Mouse (Mus musculus) heart, postnatal 0 days (tissue): ENCODE data around the gene Zbtb25. TPM values are rescaled to one million over a fixed set of nuclear protein-coding genes. Genes with fewer than 3 reads are reported as not detected.

Source experiments
- ATAC-seq: fragments of 200-750 bp; cut with Nextera tagmentation; 2 replicates; pipeline ENCODE4 v1.8.0; 2017; ENCODE audit warnings: low read depth, moderate number of reproducible peaks, moderate library complexity; ENCODE audit not compliant: insufficient read depth
- DNase-seq: peaks from one replicate; pipeline ENCODE4 v3.0.0-alpha.2; 2016; ENCODE audit warnings: low spot score
- H3K27ac ChIP-seq: fragments of 300-500 bp; sonication (generic); 2 replicates; pipeline ENCODE4 v1.5.1; 2014; ENCODE audit warnings: low read depth, mild to moderate bottlenecking
- H3K27me3 ChIP-seq: fragments of 300-500 bp; sonication (generic); 2 replicates; pipeline ENCODE4 v1.6.1; 2014; ENCODE audit warnings: low read length, mixed read lengths; ENCODE audit not compliant: control insufficient read depth, insufficient read depth
- H3K36me3 ChIP-seq: fragments of 300-500 bp; sonication (generic); replicated peaks from 2 replicates; pipeline ENCODE4 v1.6.1; 2014; ENCODE audit warnings: low read length, mixed read lengths; ENCODE audit not compliant: control insufficient read depth, insufficient read depth
- H3K4me1 ChIP-seq: fragments of 300-500 bp; sonication (generic); 2 replicates; pipeline ENCODE4 v1.6.1; 2014; ENCODE audit warnings: antibody characterized with exemption; ENCODE audit not compliant: control insufficient read depth, insufficient read depth
- H3K4me2 ChIP-seq: fragments of 300-500 bp; sonication (generic); 2 replicates; pipeline ENCODE4 v1.6.1; 2014; ENCODE audit warnings: low read depth, mild to moderate bottlenecking, low read length, moderate library complexity
- H3K4me3 ChIP-seq: fragments of 300-500 bp; sonication (generic); 2 replicates; pipeline ENCODE4 v1.5.1; 2014; ENCODE audit warnings: low read depth, low read length
- H3K9ac ChIP-seq: fragments of 300-500 bp; sonication (generic); replicated peaks from 2 replicates; pipeline ENCODE4 v1.6.1; 2014; ENCODE audit warnings: low read depth, low read length, mixed read lengths
- H3K9me3 ChIP-seq: fragments of 300-500 bp; sonication (generic); replicated peaks from 2 replicates; pipeline ENCODE4 v1.6.1; 2016; ENCODE audit warnings: low read length; ENCODE audit not compliant: control insufficient read depth
- CTCF ChIP-seq: IDR thresholded peaks from 2 replicates; pipeline ENCODE4 v1.5.1; 2016; ENCODE audit warnings: antibody characterized with exemption, control low read depth, low read depth
- EP300 ChIP-seq: IDR thresholded peaks from 2 replicates; pipeline ENCODE4 v1.6.1; 2016; ENCODE audit warnings: antibody characterized with exemption, low read depth
- WGBS: fragments of 180-500 bp; shearing (Covaris S2); extraction: QIAGEN DNeasy Blood & Tissue Kit; methylation state at CpG from one replicate; pipeline ENCODE4 v1.1.7; 2014; 5-methylcytosine and 5-hydroxymethylcytosine counted together
- polyA plus RNA-seq: library from polyadenylated mRNA; unstranded; fragments of >200 nt; fragmentation: Nextera tagmentation; extraction: Ambion mirVana; gene quantifications from 2 replicates; pipeline ENCODE4 v1.2.1, GENCODE M21; 2015
- total RNA-seq: library from RNA; depleted of rRNA; stranded (reverse); fragments of >200 nt; gene quantifications from 2 replicates; pipeline ENCODE4 v1.2.3, GENCODE M21; 2014; ENCODE audit warnings: low replicate concordance

The Zbtb25 gene
- total and polyA plus RNA-seq, 2 experiments from 2014 or later = 8.1 to 10.4 TPM

DNA sequence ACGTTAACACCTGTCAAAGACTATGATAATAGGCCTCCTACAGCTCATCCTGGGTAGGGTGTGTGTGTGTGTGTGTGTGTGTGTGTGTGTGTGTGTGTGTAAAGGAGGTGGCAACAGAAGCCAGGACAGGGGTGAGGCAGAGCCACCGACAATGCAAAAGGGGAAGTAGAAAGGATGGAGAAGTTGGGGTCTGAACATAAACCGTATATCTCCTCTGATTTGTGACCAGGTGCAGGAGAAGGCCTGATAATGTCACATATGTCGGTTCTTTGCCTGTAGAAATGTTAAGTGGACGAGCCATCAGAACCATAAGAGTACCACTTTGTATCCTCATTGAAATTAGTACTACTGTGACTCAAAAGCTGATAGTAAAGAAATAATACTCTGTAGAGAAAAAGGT, 35.7 kb downstream of the Zbtb25 start:
- no peak for TF ChIP-seq CTCF
- no peak for TF ChIP-seq EP300
- Histone ChIP-seq H3K9me3 (no peaks in the 10 kb centered on the region), H3K9ac (no peak overlapping the region), H3K4me3 (no peak overlapping the region), H3K27ac (no peak overlapping the region), H3K27me3 (no peaks in the 10 kb centered on the region), H3K4me1 (no peaks in the 10 kb centered on the region), H3K36me3 (0 out of 2 replicates have a peak, but pooled peaks cover 3% of the 10 kb centered on the region), H3K4me2 (no peak overlapping the region)
- 85% methylated on average over 5 of the region's 5 CpGs for WGBS
- DNase-seq = no peak
- no peak for ATAC-seq

DNA sequence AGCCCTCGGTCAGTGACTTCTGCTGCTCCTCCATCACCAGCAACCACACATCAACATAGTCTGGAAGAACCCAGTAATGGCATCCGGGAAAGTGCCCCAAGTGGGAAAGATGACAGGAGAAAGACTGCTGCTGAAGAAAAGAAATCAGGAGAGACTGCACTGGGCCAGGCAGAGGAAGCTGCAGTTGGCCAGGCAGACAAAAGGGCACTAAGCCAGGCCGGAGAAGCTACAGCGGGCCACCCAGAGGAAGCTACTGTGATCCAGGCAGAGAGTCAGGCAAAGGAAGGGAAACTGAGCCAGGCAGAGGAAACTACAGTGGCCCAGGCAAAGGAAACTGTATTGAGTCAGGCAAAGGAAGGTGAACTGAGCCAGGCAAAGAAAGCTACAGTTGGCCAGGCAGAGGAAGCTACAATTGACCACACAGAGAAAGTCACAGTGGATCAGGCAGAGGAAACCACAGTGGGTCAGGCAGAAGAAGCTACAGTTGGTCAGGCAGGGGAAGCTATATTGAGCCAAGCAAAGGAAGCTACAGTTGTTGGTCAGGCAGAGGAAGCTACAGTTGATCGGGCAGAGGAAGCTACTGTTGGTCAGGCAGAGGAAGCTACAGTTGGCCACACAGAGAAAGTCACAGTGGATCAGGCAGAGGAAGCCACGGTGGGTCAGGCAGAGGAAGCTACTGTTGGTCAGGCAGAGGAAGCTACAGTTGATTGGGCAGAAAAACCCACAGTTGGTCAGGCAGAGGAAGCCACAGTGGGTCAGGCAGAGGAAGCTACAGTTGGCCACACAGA, 40.6 kb downstream of the Zbtb25 start:
- 83% methylated on average over 6 of the region's 6 CpGs for WGBS
- DNase-seq (no peak), ATAC-seq (no peak)
- Histone ChIP-seq H3K36me3 (0 out of 2 replicates have a peak, but pooled peaks cover 3% of the 10 kb centered on the region), H3K4me3 (no peak overlapping the region), H3K27me3 (no peaks in the 10 kb centered on the region), H3K27ac (no peak overlapping the region), H3K4me2 (no peak overlapping the region), H3K9ac (no peak overlapping the region), H3K4me1 (peaks cover 11% of the 10 kb centered on the region; the same call in 1 of the 2 replicates), H3K9me3 (no peaks in the 10 kb centered on the region)
- TF ChIP-seq CTCF (no peak), EP300 (no peak)

DNA sequence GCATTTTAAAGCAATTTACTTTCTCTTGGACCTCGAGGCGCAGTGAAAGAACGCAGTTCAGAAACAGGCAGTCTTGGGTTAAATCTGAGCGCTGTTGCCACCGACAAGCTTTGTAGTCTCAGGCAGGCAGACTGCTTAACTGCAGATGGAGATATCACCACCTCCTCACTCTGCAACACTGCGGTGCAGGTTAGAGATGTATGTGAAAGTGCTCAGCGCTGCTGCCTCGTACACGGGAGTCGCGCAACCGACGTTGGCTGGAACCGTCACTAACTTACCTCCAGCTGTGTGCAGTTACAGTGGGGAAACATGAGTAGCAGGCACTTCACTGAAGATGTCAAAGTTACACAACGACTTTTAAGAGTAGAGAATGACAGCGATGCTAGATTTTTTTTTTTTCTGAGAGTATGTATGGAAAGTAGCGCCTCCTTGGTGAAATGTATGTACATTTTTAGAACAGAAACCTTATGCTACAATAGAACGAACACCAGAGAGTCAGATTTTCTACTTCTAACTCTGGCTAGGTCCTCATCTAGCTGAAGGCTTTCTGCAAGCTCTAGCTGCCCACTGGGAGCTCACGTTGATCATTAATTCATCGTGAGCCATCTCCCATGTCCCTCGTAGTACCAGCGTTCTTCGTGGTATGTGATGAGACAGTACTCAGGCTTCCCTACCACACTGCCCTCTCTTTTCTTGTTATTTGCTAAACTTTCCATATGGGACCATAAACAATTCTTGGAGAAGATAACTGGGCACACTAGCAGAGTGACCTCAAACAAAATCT, 42.8 kb downstream of the Zbtb25 start:
- TF ChIP-seq EP300 (no peak), CTCF (no peak)
- H3K36me3 ChIP-seq = 0 out of 2 replicates have a peak, but pooled peaks cover 3% of the 10 kb centered on the region
- WGBS = 83% methylated on average over 23 of the region's 23 CpGs
- H3K4me3 ChIP-seq = no peak overlapping the region
- no peak for DNase-seq
- no peaks in the 10 kb centered on the region for H3K27me3 ChIP-seq
- ATAC-seq = no peak
- no peak overlapping the region for H3K4me2 ChIP-seq
- H3K27ac ChIP-seq = no peak overlapping the region
- no peaks in the 10 kb centered on the region for H3K9me3 ChIP-seq
- H3K9ac ChIP-seq = no peak overlapping the region
- H3K4me1 ChIP-seq = peaks cover 11% of the 10 kb centered on the region; the same call in 1 of the 2 replicates

DNA sequence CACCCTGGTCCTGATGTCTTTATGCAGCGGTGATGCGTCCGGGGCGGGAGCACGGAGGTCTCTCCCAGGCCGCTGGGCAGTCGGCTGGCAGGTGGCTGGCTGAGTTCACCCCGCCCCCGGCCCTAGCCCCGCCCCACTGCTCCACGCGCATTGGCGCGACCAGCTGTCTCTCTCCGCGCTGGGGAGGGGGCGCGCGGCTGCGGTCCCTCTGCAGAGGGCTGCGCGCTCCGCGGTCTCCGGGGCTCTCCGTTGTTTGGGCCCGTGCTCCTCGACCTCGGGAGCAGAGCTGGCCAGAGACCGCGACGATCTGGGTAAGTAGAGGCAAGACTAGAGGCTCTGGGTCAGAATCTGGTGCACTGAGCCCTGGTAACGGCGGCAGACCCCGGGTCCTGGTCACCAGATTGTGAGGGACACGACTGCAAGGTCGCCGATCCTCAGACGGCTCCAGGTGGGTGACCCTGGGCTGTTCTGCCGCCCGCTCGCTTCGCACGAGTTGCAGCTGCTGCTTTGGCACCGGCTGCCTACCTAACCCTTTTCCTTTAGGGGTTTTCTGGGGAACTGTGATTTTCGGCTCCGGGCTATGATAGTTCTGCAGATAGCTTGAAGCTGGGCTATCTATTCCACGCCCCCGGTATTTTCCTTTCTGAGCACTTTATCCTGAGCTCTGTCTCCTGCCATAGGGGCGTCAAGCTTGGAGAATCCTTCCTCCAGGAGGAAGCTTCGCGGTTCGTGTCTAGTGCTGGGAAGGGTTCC, 44.5 kb downstream of the Zbtb25 start, which contains the start of gene Akap5:
TSS of gene Akap5 (plus strand) at position 213 of the 753 bp plus-strand sequence.
- peak; percentile 31 for DNase-seq
- Histone ChIP-seq H3K9ac (peak within 1 kb of the TSS; percentile 52), H3K9me3 (no peaks in the 10 kb centered on the region), H3K36me3 (peaks cover 13% of the 10 kb centered on the region; the same call in 1 of the 2 replicates), H3K4me2 (peak within 1 kb of the TSS; percentile 97), H3K4me3 (peak within 1 kb of the TSS; percentile 71), H3K4me1 (peaks cover 11% of the 10 kb centered on the region; the same call in 1 of the 2 replicates), H3K27me3 (no peaks in the 10 kb centered on the region), H3K27ac (no peak within 1 kb of the TSS)
- WGBS = 2% methylated on average over 52 of the region's 53 CpGs
- peak; percentile 91 for ATAC-seq
- TF ChIP-seq CTCF (no peak), EP300 (no peak)
